In genomic region chr1:93755291-93755610, GRCm38 (mm10) we compare ENCODE assay signal across 8 mouse cellular contexts. TPM values are rescaled to one million over a fixed set of nuclear protein-coding genes. Genes with fewer than 3 reads are reported as not detected.
DNase-seq lines count a peak whose midpoint lies in the region; ATAC-seq and TF ChIP-seq lines count a peak whose summit lies in the region.

No protein-coding gene starts in this region.

- H3K79me2 ChIP-seq in CH12.LX (replicated peaks; ENCODE audit: control insufficient read depth, extremely low read depth, insufficient read depth, poor library complexity, severe bottlenecking): peaks cover 54% of the 10 kb centered on the region

- DNase-seq in heart, adult 9 months (ENCODE audit: low spot score in 2 of 2): no peak
- DNase-seq in CH12.LX (ENCODE audit: extremely low read depth): peak; percentile 16
- no peak for DNase-seq in urinary bladder, postnatal 25 days (ENCODE audit: low spot score)
- DNase-seq in gastrocnemius, postnatal 10 days: no peak
- no peak for DNase-seq in thymus, postnatal 36 days

- peaks cover 4% of the 10 kb centered on the region for H3K36me3 ChIP-seq in heart, embryonic 13.5 days
- peaks cover 4 to 16% of the 10 kb centered on the region in 2 experiments for H3K36me3 ChIP-seq in CH12.LX (replicated peaks in 1 of 2; ENCODE audit: control insufficient read depth in 1 of 2, insufficient read depth in 1 of 2, low read length in 1 of 2)
- H3K36me3 ChIP-seq in forebrain, embryonic 13.5 days (ENCODE audit: poor library complexity, severe bottlenecking): peaks cover 5% of the 10 kb centered on the region
- H3K36me3 ChIP-seq in liver, embryonic 16.5 days (ENCODE audit: control insufficient read depth, insufficient read depth): no peaks in the 10 kb centered on the region

- no peak for TF ChIP-seq RAD21 in CH12.LX (IDR thresholded peaks at IDR 0.05; ENCODE audit: low read depth, low read length)

- in situ Hi-C loops in CH12.LX (cut with MboI; ENCODE audit: low pct_ligation_motif_present, low pct_unique_long_range_greater_than_20kb, low sequenced_read_pairs): no loop called here

- ATAC-seq in heart, embryonic 13.5 days (ENCODE audit: extremely low read depth, insufficient number of reproducible peaks, low FRiP score, low TSS enrichment): no peak
- no peak; the same call in 1 of the 2 replicates for ATAC-seq in forebrain, embryonic 13.5 days
- ATAC-seq in liver, embryonic 16.5 days (ENCODE audit: low read depth): no peak

- dilution Hi-C loops in CH12.LX (cut with MboI; ENCODE audit: extremely low pct_ligation_motif_present, extremely low pct_unique_long_range_greater_than_20kb, low sequenced_read_pairs): no loop called here

- H3K9me3 ChIP-seq in heart, embryonic 13.5 days: no peaks in the 10 kb centered on the region
- H3K9me3 ChIP-seq in CH12.LX (replicated peaks; ENCODE audit: low read length): no peaks in the 10 kb centered on the region
- no peaks in the 10 kb centered on the region for H3K9me3 ChIP-seq in forebrain, embryonic 13.5 days (replicated peaks)
- no peaks in the 10 kb centered on the region for H3K9me3 ChIP-seq in liver, embryonic 16.5 days (replicated peaks; ENCODE audit: control insufficient read depth, low read length)

- no peak for TF ChIP-seq POLR2A in CH12.LX (IDR thresholded peaks at IDR 0.05; ENCODE audit: low read depth, low read length)

- TF ChIP-seq EP300 in CH12.LX (IDR thresholded peaks at IDR 0.05; ENCODE audit: low read length): no peak

- TF ChIP-seq CTCF in CH12.LX (conservative IDR thresholded peaks at IDR 0.05 in 1 of 2, IDR thresholded peaks at IDR 0.05 in 1 of 2; ENCODE audit: low read depth in 2 of 2, low read length in 2 of 2): no peak

- under 1% methylated on average over 13 of the region's 13 CpGs for WGBS in heart, embryonic 13.5 days
- WGBS in forebrain, embryonic 13.5 days: 0% methylated on average over 13 of the region's 13 CpGs
- WGBS in liver, embryonic 16.5 days (ENCODE audit: insufficient replicate concordance): under 1% methylated on average over 13 of the region's 13 CpGs

- H3K27ac ChIP-seq in heart, embryonic 13.5 days (replicated peaks): peak overlapping the region; percentile 90
- H3K27ac ChIP-seq in CH12.LX (ENCODE audit: insufficient read depth, low read depth): peak overlapping the region; percentile 37; the same call in 1 of the 2 replicates
- peak overlapping the region; percentile 85 for H3K27ac ChIP-seq in forebrain, embryonic 13.5 days
- H3K27ac ChIP-seq in liver, embryonic 16.5 days (ENCODE audit: low read length): peak overlapping the region; percentile 94

- H3K4me2 ChIP-seq in heart, embryonic 13.5 days: peak overlapping the region; percentile 81
- peak overlapping the region; percentile 97 for H3K4me2 ChIP-seq in CH12.LX (ENCODE audit: insufficient read depth, low read depth, poor library complexity, severe bottlenecking)
- H3K4me2 ChIP-seq in forebrain, embryonic 13.5 days: peak overlapping the region; percentile 72
- H3K4me2 ChIP-seq in liver, embryonic 16.5 days (ENCODE audit: low read depth, low read length): peak overlapping the region; percentile 95

- peak overlapping the region; percentile 91 for H3K4me3 ChIP-seq in heart, embryonic 13.5 days
- peak overlapping the region; percentile 85 to 95 (median 88) for H3K4me3 ChIP-seq in CH12.LX (replicated peaks in 1 of 3; ENCODE audit: low read depth in 2 of 3, low read length in 2 of 3, poor library complexity in 1 of 3)
- H3K4me3 ChIP-seq in forebrain, embryonic 13.5 days: peak overlapping the region; percentile 95
- peak overlapping the region; percentile 86 for H3K4me3 ChIP-seq in liver, embryonic 16.5 days (ENCODE audit: low read depth, low read length)

- peak overlapping the region; percentile 97 for H3K9ac ChIP-seq in heart, embryonic 13.5 days
- peak overlapping the region; percentile 79 for H3K9ac ChIP-seq in CH12.LX (ENCODE audit: insufficient read depth, low read depth)
- H3K9ac ChIP-seq in forebrain, embryonic 13.5 days: peak overlapping the region; percentile 90
- peak overlapping the region; percentile 93 for H3K9ac ChIP-seq in liver, embryonic 16.5 days (ENCODE audit: low read depth, low read length)

- no peaks in the 10 kb centered on the region for H3K27me3 ChIP-seq in heart, embryonic 13.5 days (replicated peaks)
- no peaks in the 10 kb centered on the region for H3K27me3 ChIP-seq in CH12.LX (replicated peaks)
- no peaks in the 10 kb centered on the region for H3K27me3 ChIP-seq in forebrain, embryonic 13.5 days
- H3K27me3 ChIP-seq in liver, embryonic 16.5 days (ENCODE audit: control insufficient read depth, insufficient read depth, low read depth, low read length): no peaks in the 10 kb centered on the region

- peaks cover 35% of the 10 kb centered on the region for H3K4me1 ChIP-seq in heart, embryonic 13.5 days
- peaks cover 8 to 43% of the 10 kb centered on the region in 2 experiments; a peak in 3 of 4 replicates for H3K4me1 ChIP-seq in CH12.LX (ENCODE audit: control insufficient read depth in 1 of 2, insufficient read depth in 2 of 2)
- H3K4me1 ChIP-seq in forebrain, embryonic 13.5 days: peaks cover 39% of the 10 kb centered on the region
- peaks cover 43% of the 10 kb centered on the region for H3K4me1 ChIP-seq in liver, embryonic 16.5 days (ENCODE audit: control insufficient read depth, low read depth, low read length)

TF ChIP-seq in CH12.LX, 34 proteins besides CTCF, POLR2A, EP300 and RAD21:
- TF ChIP-seq NELFE (IDR thresholded peaks at IDR 0.05; ENCODE audit: low read depth, low read length) (no peak), IRF4 (IDR thresholded peaks at IDR 0.05; ENCODE audit: low read depth, low read length) (no peak), MEF2A (IDR thresholded peaks at IDR 0.05; ENCODE audit: borderline replicate concordance, low read depth, low read length) (no peak), MXI1 (IDR thresholded peaks at IDR 0.05; ENCODE audit: low read depth, low read length) (no peak), PAX5 (IDR thresholded peaks at IDR 0.05; ENCODE audit: low read length) (no peak), USF1 (IDR thresholded peaks at IDR 0.05; ENCODE audit: low read depth, low read length) (no peak), MYC (IDR thresholded peaks at IDR 0.05; ENCODE audit: low read depth, low read length) (no peak), JUND (conservative IDR thresholded peaks at IDR 0.05; ENCODE audit: low read depth, low read length) (no peak), BHLHE40 (IDR thresholded peaks at IDR 0.05; ENCODE audit: low read depth, low read length) (no peak), MAX (IDR thresholded peaks at IDR 0.05; ENCODE audit: low read length) (no peak), CHD1 (IDR thresholded peaks at IDR 0.05; ENCODE audit: low read depth, low read length) (no peak)

RNA-seq across cellular contexts. Expression of gene Thap4, which starts 0.6 kb away (rescaled TPM):
- polyA plus RNA-seq in heart, embryonic 13.5 days (2015; fragmentation: Nextera tagmentation; extraction: Ambion mirVana): 50.8 and 54.4 TPM in 2 replicates
- total RNA-seq in CH12.LX (2012; rRNA removed) (45.3 and 50.2 TPM in 2 replicates), CH12.LX (2014; rRNA removed) (32.4 and 35.8 TPM in 2 replicates)
- 52.4 and 53.0 TPM in 2 replicates for polyA plus RNA-seq in CH12.LX (2012; ENCODE audit: insufficient read length, low read depth)
- polyA plus RNA-seq in forebrain, embryonic 13.5 days (2015; fragmentation: Nextera tagmentation; extraction: Ambion mirVana): 38.0 and 43.2 TPM in 2 replicates
- 10.6 and 11.9 TPM in 2 replicates for polyA plus RNA-seq in liver, embryonic 16.5 days (2015; fragmentation: Nextera tagmentation; extraction: Ambion mirVana)
- total RNA-seq in gastrocnemius, postnatal 10 days (2021): 10 to 100 TPM; 32.3 to 38.8 TPM

RNA-seq across cellular contexts. Expression of gene Atg4b, which starts 4.0 kb away (rescaled TPM):
- polyA plus RNA-seq in heart, embryonic 13.5 days (2015; fragmentation: Nextera tagmentation; extraction: Ambion mirVana): 51.0 and 58.6 TPM in 2 replicates
- total RNA-seq in CH12.LX (2012; rRNA removed) (20.1 and 24.7 TPM in 2 replicates), CH12.LX (2014; rRNA removed) (21.4 and 29.3 TPM in 2 replicates)
- 55.1 and 57.2 TPM in 2 replicates for polyA plus RNA-seq in CH12.LX (2012; ENCODE audit: insufficient read length, low read depth)
- polyA plus RNA-seq in forebrain, embryonic 13.5 days (2015; fragmentation: Nextera tagmentation; extraction: Ambion mirVana): 91.5 and 96.9 TPM in 2 replicates
- polyA plus RNA-seq in liver, embryonic 16.5 days (2015; fragmentation: Nextera tagmentation; extraction: Ambion mirVana): 60.2 and 63.0 TPM in 2 replicates
- 10 to 100 TPM; 32.3 to 41.2 TPM for total RNA-seq in gastrocnemius, postnatal 10 days (2021)

RNA-seq across cellular contexts. Expression of gene Dtymk, which starts 46.5 kb away (rescaled TPM):
- polyA plus RNA-seq in heart, embryonic 13.5 days (2015; fragmentation: Nextera tagmentation; extraction: Ambion mirVana): 154 and 178 TPM in 2 replicates
- 168 and 204 TPM in 2 replicates for total RNA-seq in CH12.LX (2012; rRNA removed)
- total RNA-seq in CH12.LX (2014; rRNA removed): 278 and 286 TPM in 2 replicates
- polyA plus RNA-seq in CH12.LX (2012; ENCODE audit: insufficient read length, low read depth): 196 TPM in 2 replicates
- 234 and 245 TPM in 2 replicates for polyA plus RNA-seq in forebrain, embryonic 13.5 days (2015; fragmentation: Nextera tagmentation; extraction: Ambion mirVana)
- polyA plus RNA-seq in liver, embryonic 16.5 days (2015; fragmentation: Nextera tagmentation; extraction: Ambion mirVana): 95.9 and 110 TPM in 2 replicates
- 10 to 100 TPM; 33.4 to 40.5 TPM for total RNA-seq in gastrocnemius, postnatal 10 days (2021)

RNA-seq across cellular contexts. Expression of gene Ing5, which starts 48.5 kb away (rescaled TPM):
- 12.2 and 12.5 TPM in 2 replicates for polyA plus RNA-seq in heart, embryonic 13.5 days (2015; fragmentation: Nextera tagmentation; extraction: Ambion mirVana)
- total RNA-seq in CH12.LX (2012; rRNA removed) (13.7 and 16.9 TPM in 2 replicates), CH12.LX (2014; rRNA removed) (16.2 and 16.3 TPM in 2 replicates)
- polyA plus RNA-seq in CH12.LX (2012; ENCODE audit: insufficient read length, low read depth): 18.7 and 24.6 TPM in 2 replicates
- 14.2 and 15.8 TPM in 2 replicates for polyA plus RNA-seq in forebrain, embryonic 13.5 days (2015; fragmentation: Nextera tagmentation; extraction: Ambion mirVana)
- 8.6 and 9.1 TPM in 2 replicates for polyA plus RNA-seq in liver, embryonic 16.5 days (2015; fragmentation: Nextera tagmentation; extraction: Ambion mirVana)
- 1 to 10 TPM; 4.8 to 5.7 TPM for total RNA-seq in gastrocnemius, postnatal 10 days (2021)

Comparison
In these comparisons a context has a peak if more than half of its experiments do, and no peak if none do; other contexts are left out.
1. H3K27ac ChIP-seq: peak in every context shown above with its lines; median percentile 94 in liver, embryonic 16.5 days; 90 in heart, embryonic 13.5 days; 85 in forebrain, embryonic 13.5 days; 37 in CH12.LX.